Mouse (Mus musculus) CH12.LX (cell line): ENCODE results near the gene Ep400. TPM values are rescaled to one million over a fixed set of nuclear protein-coding genes. Genes with fewer than 3 reads are reported as not detected.

ENCODE experiments used
- DNase-seq: peaks from one replicate; pipeline ENCODE4 v3.0.0-alpha.2; 2013; ENCODE audit errors: extremely low read depth
- H3K27ac ChIP-seq: 2 replicates; pipeline ENCODE4 v1.5.1; 2012; ENCODE audit warnings: low read depth, mild to moderate bottlenecking, control low read depth, moderate library complexity; ENCODE audit not compliant: insufficient read depth
- H3K27me3 ChIP-seq: replicated peaks from 2 replicates; pipeline ENCODE3; 2012; ENCODE audit warnings: inconsistent platforms
- H3K36me3 ChIP-seq, 2 experiments: replicated peaks in 1 of 2; 2 replicates each; pipeline versions ENCODE3 to v1.6.1; 2012; ENCODE audit warnings: inconsistent platforms in 1 of 2, low read length in 1 of 2, mild to moderate bottlenecking in 1 of 2, mixed read lengths in 1 of 2, moderate library complexity in 1 of 2; ENCODE audit not compliant: control insufficient read depth in 1 of 2, insufficient read depth in 1 of 2
- H3K4me1 ChIP-seq, 2 experiments: 2 replicates each; pipeline ENCODE4 v1.6.1; 2012; ENCODE audit warnings: inconsistent platforms in 1 of 2, moderate library complexity in 1 of 2; ENCODE audit not compliant: insufficient read depth in 2 of 2, control insufficient read depth in 1 of 2
- H3K4me2 ChIP-seq: 2 replicates; pipeline ENCODE4 v1.6.1; 2012; ENCODE audit warnings: low read depth, mild to moderate bottlenecking, control low read depth; ENCODE audit not compliant: poor library complexity, insufficient read depth, severe bottlenecking
- H3K4me3 ChIP-seq, 3 experiments: fragments of 150-350 bp in 1 of 3; sonication (generic) in 1 of 3; replicated peaks in 1 of 3; 2 replicates each; pipeline versions ENCODE3 to v1.5.1; 2011 to 2012; ENCODE audit warnings: low read depth in 2 of 3, low read length in 2 of 3, mild to moderate bottlenecking in 2 of 3, moderate library complexity in 2 of 3, control low read depth in 1 of 3, improper control_type of control experiment in 1 of 3, inconsistent platforms in 1 of 3, mixed read lengths in 1 of 3; ENCODE audit not compliant: poor library complexity in 1 of 3
- H3K79me2 ChIP-seq: replicated peaks from 2 replicates; pipeline ENCODE4 v1.6.1; 2012; ENCODE audit warnings: mild to moderate bottlenecking, moderate library complexity; ENCODE audit not compliant: control insufficient read depth, poor library complexity, insufficient read depth, severe bottlenecking; ENCODE audit errors: extremely low read depth
- H3K9ac ChIP-seq: 2 replicates; pipeline ENCODE4 v1.6.1; 2012; ENCODE audit warnings: low read depth, mild to moderate bottlenecking, control low read depth, moderate library complexity; ENCODE audit not compliant: insufficient read depth
- H3K9me3 ChIP-seq: replicated peaks from 2 replicates; pipeline ENCODE3; 2012; ENCODE audit warnings: low read length, inconsistent platforms, mixed read lengths
- BHLHE40 ChIP-seq: IDR thresholded peaks from 2 replicates; pipeline ENCODE4 v1.6.1; 2011; ENCODE audit warnings: mild to moderate bottlenecking, low read depth, low read length, improper control_type of control experiment
- ELF1 ChIP-seq: IDR thresholded peaks from 2 replicates; pipeline ENCODE4 v1.6.1; 2014; ENCODE audit warnings: low read depth, mild to moderate bottlenecking, inconsistent platforms, low read length, improper control_type of control experiment
- EP300 ChIP-seq: IDR thresholded peaks from 2 replicates; pipeline ENCODE4 v1.6.1; 2011; ENCODE audit warnings: low read length, improper control_type of control experiment
- ETS1 ChIP-seq: conservative IDR thresholded peaks from 2 replicates; pipeline ENCODE4 v1.6.1; 2012; ENCODE audit warnings: low read depth, mild to moderate bottlenecking, inconsistent platforms, low read length, improper control_type of control experiment, moderate library complexity
- HCFC1 ChIP-seq: IDR thresholded peaks from 2 replicates; pipeline ENCODE4 v1.6.1; 2012; ENCODE audit warnings: low read depth, mild to moderate bottlenecking, inconsistent platforms, low read length, improper control_type of control experiment
- JUN ChIP-seq: IDR thresholded peaks from 2 replicates; pipeline ENCODE4 v1.6.1; 2011; ENCODE audit warnings: low read depth, mild to moderate bottlenecking, low read length, improper control_type of control experiment, moderate library complexity; ENCODE audit not compliant: insufficient read depth
- KAT2A ChIP-seq: IDR thresholded peaks from 2 replicates; pipeline ENCODE4 v1.6.1; 2012; ENCODE audit warnings: low read length, improper control_type of control experiment, inconsistent platforms; ENCODE audit not compliant: insufficient replicate concordance
- MAFK ChIP-seq: IDR thresholded peaks from 2 replicates; pipeline ENCODE4 v1.6.1; 2011; ENCODE audit warnings: low read length, improper control_type of control experiment; ENCODE audit not compliant: insufficient replicate concordance
- MAX ChIP-seq: IDR thresholded peaks from 2 replicates; pipeline ENCODE4 v1.6.1; 2011; ENCODE audit warnings: low read length, improper control_type of control experiment
- MAZ ChIP-seq: IDR thresholded peaks from 2 replicates; pipeline ENCODE4 v1.6.1; 2012; ENCODE audit warnings: low read depth, mild to moderate bottlenecking, inconsistent platforms, low read length, improper control_type of control experiment, moderate library complexity
- MEF2A ChIP-seq: IDR thresholded peaks from 2 replicates; pipeline ENCODE4 v1.6.1; 2014; ENCODE audit warnings: low read depth, mild to moderate bottlenecking, inconsistent platforms, low read length, improper control_type of control experiment, borderline replicate concordance
- MXI1 ChIP-seq: IDR thresholded peaks from 2 replicates; pipeline ENCODE4 v1.6.1; 2011; ENCODE audit warnings: mild to moderate bottlenecking, low read depth, low read length, improper control_type of control experiment
- MYC ChIP-seq: IDR thresholded peaks from 2 replicates; pipeline ENCODE4 v1.6.1; 2011; ENCODE audit warnings: low read depth, mild to moderate bottlenecking, improper control_type of control experiment, low read length
- NELFE ChIP-seq: IDR thresholded peaks from 2 replicates; pipeline ENCODE4 v1.6.1; 2011; ENCODE audit warnings: low read depth, low read length, improper control_type of control experiment
- NRF1 ChIP-seq: IDR thresholded peaks from 2 replicates; pipeline ENCODE4 v1.6.1; 2014; ENCODE audit warnings: low read depth, mild to moderate bottlenecking, inconsistent platforms, low read length, improper control_type of control experiment, moderate library complexity
- PAX5 ChIP-seq: IDR thresholded peaks from 2 replicates; pipeline ENCODE4 v1.6.1; 2012; ENCODE audit warnings: low read length, inconsistent platforms, mixed read lengths
- POLR2A ChIP-seq: IDR thresholded peaks from 2 replicates; pipeline ENCODE4 v1.6.1; 2011; ENCODE audit warnings: low read depth, mild to moderate bottlenecking, improper control_type of control experiment, low read length
- POLR2AphosphoS2 ChIP-seq: IDR thresholded peaks from 2 replicates; pipeline ENCODE4 v1.6.1; 2011; ENCODE audit warnings: low read depth, low read length, improper control_type of control experiment
- SIN3A ChIP-seq: IDR thresholded peaks from 2 replicates; pipeline ENCODE4 v1.6.1; 2012; ENCODE audit warnings: low read length, improper control_type of control experiment, inconsistent platforms
- SMC3 ChIP-seq: IDR thresholded peaks from 2 replicates; pipeline ENCODE4 v1.6.1; 2011; ENCODE audit warnings: low read depth, low read length, improper control_type of control experiment
- TBP ChIP-seq: conservative IDR thresholded peaks from 2 replicates; pipeline ENCODE4 v1.6.1; 2011; ENCODE audit warnings: low read depth, low read length, improper control_type of control experiment
- TCF12 ChIP-seq: IDR thresholded peaks from 2 replicates; pipeline ENCODE4 v1.6.1; 2014; ENCODE audit warnings: low read depth, mild to moderate bottlenecking, inconsistent platforms, low read length, improper control_type of control experiment
- UBTF ChIP-seq: IDR thresholded peaks from 2 replicates; pipeline ENCODE4 v1.6.1; 2012; ENCODE audit warnings: low read depth, mild to moderate bottlenecking, inconsistent platforms, low read length, improper control_type of control experiment, moderate library complexity
- USF1 ChIP-seq: IDR thresholded peaks from 2 replicates; pipeline ENCODE4 v1.6.1; 2014; ENCODE audit warnings: low read depth, mild to moderate bottlenecking, inconsistent platforms, low read length, improper control_type of control experiment
- USF2 ChIP-seq: conservative IDR thresholded peaks from 2 replicates; pipeline ENCODE4 v1.6.1; 2011; ENCODE audit warnings: low read depth, low read length, improper control_type of control experiment
- ZKSCAN1 ChIP-seq: IDR thresholded peaks from 2 replicates; pipeline ENCODE4 v1.6.1; 2012; ENCODE audit warnings: low read depth, inconsistent platforms, low read length, improper control_type of control experiment, borderline replicate concordance
- ZMIZ1 ChIP-seq: IDR thresholded peaks from 2 replicates; pipeline ENCODE4 v1.6.1; 2012; ENCODE audit warnings: low read depth, mild to moderate bottlenecking, inconsistent platforms, low read length, improper control_type of control experiment
- dilution Hi-C: fragments of 300-500 bp; cut with MboI; formaldehyde crosslinking; loops from 2 replicates; pipeline ENCODE4 v1.14.3; 2020; ENCODE audit warnings: low sequenced_read_pairs; ENCODE audit not compliant: extremely low pct_unique_long_range_greater_than_20kb, extremely low pct_ligation_motif_present
- in situ Hi-C: fragments of 300-500 bp; cut with MboI; formaldehyde crosslinking; loops from 3 replicates; pipeline ENCODE4 v1.14.3; 2019; ENCODE audit warnings: low sequenced_read_pairs, low pct_ligation_motif_present, low pct_unique_long_range_greater_than_20kb, mixed read lengths
- polyA plus RNA-seq: library from polyadenylated mRNA; unstranded; fragments of >175 nt; gene quantifications from 2 replicates; pipeline ENCODE4 v1.2.1, GENCODE M21; 2012; ENCODE audit warnings: low read depth; ENCODE audit not compliant: insufficient read length
- total RNA-seq, 2 experiments: library from RNA; depleted of rRNA; stranded (reverse); fragments of 300-350 nt in 1 of 2; fragments of >200 nt in 1 of 2; gene quantifications; 2 replicates each; pipeline ENCODE4 v1.2.3; 2012 to 2014

The Ep400 gene
- total and polyA plus RNA-seq, 3 experiments, result 12.1 to 55.8 (median 28.6) TPM

DNA sequence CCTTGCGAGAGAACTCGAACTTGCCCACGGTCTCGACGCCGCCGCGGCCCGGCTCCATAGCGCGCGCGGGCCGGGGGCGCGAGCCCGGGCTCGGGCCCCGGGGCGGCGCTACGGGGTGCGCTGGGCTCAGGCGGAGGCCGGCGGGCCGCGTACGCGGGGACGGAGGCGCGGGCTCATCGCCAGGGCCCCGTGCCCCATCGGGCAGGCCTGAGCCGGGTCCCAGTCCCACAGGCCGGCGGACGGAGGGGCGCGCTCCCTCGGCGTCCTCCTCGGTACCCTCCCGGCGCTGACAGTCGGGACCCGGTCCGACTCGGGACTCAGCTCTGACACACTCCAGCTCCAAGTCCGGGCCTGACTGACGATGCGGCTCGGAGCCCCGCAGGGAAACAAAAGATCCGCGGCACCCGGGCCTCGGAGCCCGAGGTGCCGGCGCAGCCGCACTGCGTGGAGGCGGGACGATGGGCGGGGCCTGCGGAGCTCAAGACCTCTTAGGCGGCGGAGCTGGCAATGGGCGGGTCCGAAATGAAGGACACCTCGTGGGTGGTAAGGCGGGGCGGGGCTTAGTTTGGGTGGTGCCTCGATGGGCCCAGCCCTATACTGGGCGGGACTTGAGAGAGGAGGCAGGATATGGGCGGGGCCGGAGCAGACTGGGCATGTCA lies 39.3 kb upstream of the Ep400 start, which contains the start of gene Ulk1:
Gene Ulk1 (minus strand): TSS at position 431 of the 659 bp plus-strand sequence.
- H3K79me2 ChIP-seq, result 0 out of 2 replicates have a peak, but pooled peaks cover 4% of the 10 kb centered on the region
- no peaks in the 10 kb centered on the region for H3K27me3 ChIP-seq
- H3K36me3 ChIP-seq, result peaks cover 0 to 15% of the 10 kb centered on the region in 2 experiments
- H3K4me1 ChIP-seq, result peaks cover 22 to 38% of the 10 kb centered on the region in 2 experiments
- in situ Hi-C loops, result no loop called here
- peak; percentile 99 for DNase-seq
- no peaks in the 10 kb centered on the region for H3K9me3 ChIP-seq
- H3K27ac ChIP-seq, result peak within 1 kb of the TSS; percentile 50; the same call in 1 of the 2 replicates
- peak within 1 kb of the TSS; percentile 92 for H3K4me2 ChIP-seq
- TF ChIP-seq MEF2A, result no peak
- no peak for TF ChIP-seq PAX5
- 0 out of 2 replicates have a peak, but pooled peaks have one; percentile 47 for TF ChIP-seq KAT2A
- TF ChIP-seq MAZ, result no peak
- peak; percentile 85 for TF ChIP-seq TBP
- no peak for TF ChIP-seq MAFK
- no peak for TF ChIP-seq ZKSCAN1
- no peak for TF ChIP-seq MYC
- peak; percentile 96 for TF ChIP-seq TCF12
- no peak for TF ChIP-seq USF2
- TF ChIP-seq SMC3, result no peak
- peak; percentile 55 for TF ChIP-seq HCFC1
- no peak for TF ChIP-seq MXI1
- TF ChIP-seq POLR2A, result peak; percentile 98
- TF ChIP-seq POLR2AphosphoS2, result peak; percentile 43; the same call in 1 of the 2 replicates
- no peak for TF ChIP-seq EP300
- peak; percentile 95 for TF ChIP-seq NELFE
- TF ChIP-seq SIN3A, result peak; percentile 71
- no peak for TF ChIP-seq JUN
- TF ChIP-seq USF1, result no peak
- no peak; the same call in 1 of the 2 replicates for TF ChIP-seq ELF1
- peak; percentile 93 for TF ChIP-seq UBTF
- TF ChIP-seq ZMIZ1, result peak; percentile 94
- peak; percentile 95 for TF ChIP-seq NRF1
- 0 out of 2 replicates have a peak, but pooled peaks have one; percentile 24 for TF ChIP-seq MAX
- no peak for TF ChIP-seq BHLHE40
- TF ChIP-seq ETS1, result no peak
- dilution Hi-C loops, result no loop called here
- H3K4me3 ChIP-seq, result peak within 1 kb of the TSS; percentile 55 to 95 (median 79)
- H3K9ac ChIP-seq, result peak within 1 kb of the TSS; percentile 88
